Mouse (Mus musculus) CH12.LX (cell line): ENCODE results near the gene Gfy. TPM values are rescaled to one million over a fixed set of nuclear protein-coding genes. Genes with fewer than 3 reads are reported as not detected.

ENCODE experiments used
- DNase-seq: peaks from one replicate; pipeline ENCODE4 v3.0.0-alpha.2; 2013; ENCODE audit errors: extremely low read depth
- H3K27ac ChIP-seq: 2 replicates; pipeline ENCODE4 v1.5.1; 2012; ENCODE audit warnings: low read depth, mild to moderate bottlenecking, control low read depth, moderate library complexity; ENCODE audit not compliant: insufficient read depth
- H3K27me3 ChIP-seq: replicated peaks from 2 replicates; pipeline ENCODE3; 2012; ENCODE audit warnings: inconsistent platforms
- H3K36me3 ChIP-seq, 2 experiments: replicated peaks in 1 of 2; 2 replicates each; pipeline versions ENCODE3 to v1.6.1; 2012; ENCODE audit warnings: inconsistent platforms in 1 of 2, low read length in 1 of 2, mild to moderate bottlenecking in 1 of 2, mixed read lengths in 1 of 2, moderate library complexity in 1 of 2; ENCODE audit not compliant: control insufficient read depth in 1 of 2, insufficient read depth in 1 of 2
- H3K4me1 ChIP-seq, 2 experiments: 2 replicates each; pipeline ENCODE4 v1.6.1; 2012; ENCODE audit warnings: inconsistent platforms in 1 of 2, moderate library complexity in 1 of 2; ENCODE audit not compliant: insufficient read depth in 2 of 2, control insufficient read depth in 1 of 2
- H3K4me2 ChIP-seq: 2 replicates; pipeline ENCODE4 v1.6.1; 2012; ENCODE audit warnings: low read depth, mild to moderate bottlenecking, control low read depth; ENCODE audit not compliant: poor library complexity, insufficient read depth, severe bottlenecking
- H3K4me3 ChIP-seq, 3 experiments: fragments of 150-350 bp in 1 of 3; sonication (generic) in 1 of 3; replicated peaks in 1 of 3; 2 replicates each; pipeline versions ENCODE3 to v1.5.1; 2011 to 2012; ENCODE audit warnings: low read depth in 2 of 3, low read length in 2 of 3, mild to moderate bottlenecking in 2 of 3, moderate library complexity in 2 of 3, control low read depth in 1 of 3, improper control_type of control experiment in 1 of 3, inconsistent platforms in 1 of 3, mixed read lengths in 1 of 3; ENCODE audit not compliant: poor library complexity in 1 of 3
- H3K79me2 ChIP-seq: replicated peaks from 2 replicates; pipeline ENCODE4 v1.6.1; 2012; ENCODE audit warnings: mild to moderate bottlenecking, moderate library complexity; ENCODE audit not compliant: control insufficient read depth, poor library complexity, insufficient read depth, severe bottlenecking; ENCODE audit errors: extremely low read depth
- H3K9ac ChIP-seq: 2 replicates; pipeline ENCODE4 v1.6.1; 2012; ENCODE audit warnings: low read depth, mild to moderate bottlenecking, control low read depth, moderate library complexity; ENCODE audit not compliant: insufficient read depth
- H3K9me3 ChIP-seq: replicated peaks from 2 replicates; pipeline ENCODE3; 2012; ENCODE audit warnings: low read length, inconsistent platforms, mixed read lengths
- E2F4 ChIP-seq: IDR thresholded peaks from 2 replicates; pipeline ENCODE4 v1.6.1; 2011; ENCODE audit warnings: low read depth, low read length, improper control_type of control experiment; ENCODE audit not compliant: insufficient replicate concordance
- EP300 ChIP-seq: IDR thresholded peaks from 2 replicates; pipeline ENCODE4 v1.6.1; 2011; ENCODE audit warnings: low read length, improper control_type of control experiment
- ETS1 ChIP-seq: conservative IDR thresholded peaks from 2 replicates; pipeline ENCODE4 v1.6.1; 2012; ENCODE audit warnings: low read depth, mild to moderate bottlenecking, inconsistent platforms, low read length, improper control_type of control experiment, moderate library complexity
- HCFC1 ChIP-seq: IDR thresholded peaks from 2 replicates; pipeline ENCODE4 v1.6.1; 2012; ENCODE audit warnings: low read depth, mild to moderate bottlenecking, inconsistent platforms, low read length, improper control_type of control experiment
- IRF4 ChIP-seq: IDR thresholded peaks from 2 replicates; pipeline ENCODE4 v1.6.1; 2014; ENCODE audit warnings: low read depth, mild to moderate bottlenecking, inconsistent platforms, low read length, improper control_type of control experiment
- JUN ChIP-seq: IDR thresholded peaks from 2 replicates; pipeline ENCODE4 v1.6.1; 2011; ENCODE audit warnings: low read depth, mild to moderate bottlenecking, low read length, improper control_type of control experiment, moderate library complexity; ENCODE audit not compliant: insufficient read depth
- MAFK ChIP-seq: IDR thresholded peaks from 2 replicates; pipeline ENCODE4 v1.6.1; 2011; ENCODE audit warnings: low read length, improper control_type of control experiment; ENCODE audit not compliant: insufficient replicate concordance
- MAX ChIP-seq: IDR thresholded peaks from 2 replicates; pipeline ENCODE4 v1.6.1; 2011; ENCODE audit warnings: low read length, improper control_type of control experiment
- MAZ ChIP-seq: IDR thresholded peaks from 2 replicates; pipeline ENCODE4 v1.6.1; 2012; ENCODE audit warnings: low read depth, mild to moderate bottlenecking, inconsistent platforms, low read length, improper control_type of control experiment, moderate library complexity
- MYC ChIP-seq: IDR thresholded peaks from 2 replicates; pipeline ENCODE4 v1.6.1; 2011; ENCODE audit warnings: low read depth, mild to moderate bottlenecking, improper control_type of control experiment, low read length
- NRF1 ChIP-seq: IDR thresholded peaks from 2 replicates; pipeline ENCODE4 v1.6.1; 2014; ENCODE audit warnings: low read depth, mild to moderate bottlenecking, inconsistent platforms, low read length, improper control_type of control experiment, moderate library complexity
- PAX5 ChIP-seq: IDR thresholded peaks from 2 replicates; pipeline ENCODE4 v1.6.1; 2012; ENCODE audit warnings: low read length, inconsistent platforms, mixed read lengths
- RAD21 ChIP-seq: IDR thresholded peaks from 2 replicates; pipeline ENCODE4 v1.6.1; 2011; ENCODE audit warnings: low read depth, mild to moderate bottlenecking, low read length, improper control_type of control experiment, moderate library complexity
- RCOR1 ChIP-seq: conservative IDR thresholded peaks from 2 replicates; pipeline ENCODE4 v1.6.1; 2012; ENCODE audit warnings: low read depth, mild to moderate bottlenecking, inconsistent platforms, low read length, improper control_type of control experiment
- TBP ChIP-seq: conservative IDR thresholded peaks from 2 replicates; pipeline ENCODE4 v1.6.1; 2011; ENCODE audit warnings: low read depth, low read length, improper control_type of control experiment
- TCF12 ChIP-seq: IDR thresholded peaks from 2 replicates; pipeline ENCODE4 v1.6.1; 2014; ENCODE audit warnings: low read depth, mild to moderate bottlenecking, inconsistent platforms, low read length, improper control_type of control experiment
- USF1 ChIP-seq: IDR thresholded peaks from 2 replicates; pipeline ENCODE4 v1.6.1; 2014; ENCODE audit warnings: low read depth, mild to moderate bottlenecking, inconsistent platforms, low read length, improper control_type of control experiment
- ZMIZ1 ChIP-seq: IDR thresholded peaks from 2 replicates; pipeline ENCODE4 v1.6.1; 2012; ENCODE audit warnings: low read depth, mild to moderate bottlenecking, inconsistent platforms, low read length, improper control_type of control experiment
- dilution Hi-C: fragments of 300-500 bp; cut with MboI; formaldehyde crosslinking; loops from 2 replicates; pipeline ENCODE4 v1.14.3; 2020; ENCODE audit warnings: low sequenced_read_pairs; ENCODE audit not compliant: extremely low pct_unique_long_range_greater_than_20kb, extremely low pct_ligation_motif_present
- in situ Hi-C: fragments of 300-500 bp; cut with MboI; formaldehyde crosslinking; loops from 3 replicates; pipeline ENCODE4 v1.14.3; 2019; ENCODE audit warnings: low sequenced_read_pairs, low pct_ligation_motif_present, low pct_unique_long_range_greater_than_20kb, mixed read lengths
- polyA plus RNA-seq: library from polyadenylated mRNA; unstranded; fragments of >175 nt; gene quantifications from 2 replicates; pipeline ENCODE4 v1.2.1, GENCODE M21; 2012; ENCODE audit warnings: low read depth; ENCODE audit not compliant: insufficient read length
- total RNA-seq, 2 experiments: library from RNA; depleted of rRNA; stranded (reverse); fragments of 300-350 nt in 1 of 2; fragments of >200 nt in 1 of 2; gene quantifications; 2 replicates each; pipeline ENCODE4 v1.2.3; 2012 to 2014

The Gfy gene
- total and polyA plus RNA-seq, 3 experiments: not detected

GRCm38 (mm10) chr7:45141914-45142313 lies 37.5 kb downstream of the Gfy start:
- Histone ChIP-seq H3K9ac (no peak overlapping the region), H3K9me3 (no peaks in the 10 kb centered on the region), H3K4me1 (peaks cover 0 to 13% of the 10 kb centered on the region in 2 experiments; a peak in 2 of 4 replicates), H3K27me3 (no peaks in the 10 kb centered on the region), H3K4me3 (no peak overlapping the region), H3K4me2 (no peak overlapping the region), H3K27ac (no peak overlapping the region), H3K79me2 (no peaks in the 10 kb centered on the region), H3K36me3 (peaks cover 12 to 62% of the 10 kb centered on the region in 2 experiments)
- in situ Hi-C loops: no loop called here
- TF ChIP-seq HCFC1 (no peak), ZMIZ1 (no peak), IRF4 (no peak), MAFK (no peak), RCOR1 (no peak), ETS1 (no peak), EP300 (no peak), RAD21 (no peak), TCF12 (no peak), NRF1 (no peak), MAX (no peak), JUN (no peak), MAZ (no peak), TBP (no peak)
- DNase-seq: no peak
- dilution Hi-C loops: no loop called here

GRCm38 (mm10) chr7:45141319-45141718 lies 38.0 kb downstream of the Gfy start:
- no peaks in the 10 kb centered on the region for H3K79me2 ChIP-seq
- H3K4me2 ChIP-seq: no peak overlapping the region
- H3K9ac ChIP-seq: no peak overlapping the region
- H3K4me1 ChIP-seq: peaks cover 0 to 17% of the 10 kb centered on the region in 2 experiments; a peak in 2 of 4 replicates
- no peak overlapping the region for H3K27ac ChIP-seq
- H3K27me3 ChIP-seq: no peaks in the 10 kb centered on the region
- in situ Hi-C loops: no loop called here
- H3K9me3 ChIP-seq: no peaks in the 10 kb centered on the region
- no peak overlapping the region for H3K4me3 ChIP-seq
- DNase-seq: no peak
- H3K36me3 ChIP-seq: peaks cover 12 to 56% of the 10 kb centered on the region in 2 experiments
- TF ChIP-seq RCOR1 (no peak), MYC (no peak), USF1 (no peak), TCF12 (no peak), E2F4 (no peak), PAX5 (no peak)
- dilution Hi-C loops: no loop called here
